Mouse (Mus musculus): ENCODE data around the gene Tifab.

Gene Tifab

GRCm38 (mm10) chr13:56135231-56136052 is 43.2 kb downstream of the Tifab start:
- peak; percentile 74 to 78 for DNase-seq

- DNase-seq = peak; percentile 58 to 72
These were observed 44.0 kb downstream of the Tifab start for GRCm38 (mm10) chr13:56134631-56135181.

- DNase-seq = peak; percentile 23 to 33
These were observed 44.7 kb downstream of the Tifab start for GRCm38 (mm10) chr13:56134031-56134430.

- DNase-seq = no peak
These were observed 45.7 kb downstream of the Tifab start for GRCm38 (mm10) chr13:56132941-56133340.

GRCm38 (mm10) chr13:56132326-56132936 is 46.3 kb downstream of the Tifab start:
- peak; percentile 57 to 58 for DNase-seq

GRCm38 (mm10) chr13:56130544-56130943 is 48.1 kb downstream of the Tifab start:
- no peak for DNase-seq

- DNase-seq = no peak
These were observed 49.1 kb downstream of the Tifab start for GRCm38 (mm10) chr13:56129578-56129977.

GRCm38 (mm10) chr13:56129014-56129413 is 49.7 kb downstream of the Tifab start:
- no peak for DNase-seq

GRCm38 (mm10) chr13:56125632-56126031 is 53.1 kb downstream of the Tifab start:
- DNase-seq = no peak
